Comparison of ENCODE assay signal across 9 mouse cellular contexts in the genomic region with DNA sequence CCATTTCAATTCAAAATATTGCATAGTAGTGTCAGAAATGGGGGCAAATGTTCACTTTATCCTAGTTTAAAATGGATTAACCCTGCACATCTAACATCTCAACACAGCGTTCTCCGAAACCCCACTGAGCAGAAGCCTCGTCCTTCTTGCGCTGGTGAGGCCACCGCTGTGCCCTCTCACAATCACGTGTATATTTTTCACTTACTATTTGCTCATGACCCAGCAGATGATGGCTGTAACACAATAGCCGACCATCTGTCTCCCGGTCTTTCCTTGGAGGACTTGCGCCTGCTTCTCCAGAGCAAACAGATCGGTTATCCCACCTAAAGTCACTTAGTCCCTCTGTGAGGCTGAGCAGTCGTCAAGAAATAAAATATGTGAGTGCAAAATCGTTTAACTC.
DNase-seq lines count a peak whose midpoint lies in the region; ATAC-seq and TF ChIP-seq lines count a peak whose summit lies in the region.
"Had no signal": no experiment of that assay in that cellular context is flagged by ENCODE, and none has a peak within 500 bp of the region (broad histone marks: within the 10 kb centered on the region; RNA-seq: fewer than 3 reads in every experiment).

No protein-coding gene starts in this region.

- H3K9me3 ChIP-seq in forebrain, embryonic 13.5 days (replicated peaks), result no peaks in the 10 kb centered on the region
- no peaks in the 10 kb centered on the region for H3K9me3 ChIP-seq in forebrain, postnatal 0 days (ENCODE audit: low read length)
- no peaks in the 10 kb centered on the region for H3K9me3 ChIP-seq in intestine, embryonic 16.5 days (ENCODE audit: control insufficient read depth, low read length)

- H3K9ac ChIP-seq in forebrain, embryonic 13.5 days, result no peak overlapping the region
- no peak overlapping the region for H3K9ac ChIP-seq in forebrain, postnatal 0 days
- no peak overlapping the region for H3K9ac ChIP-seq in intestine, embryonic 16.5 days (ENCODE audit: low read depth, low read length)

- 0 out of 2 replicates have a peak, but pooled peaks cover 4% of the 10 kb centered on the region for H3K36me3 ChIP-seq in forebrain, embryonic 13.5 days (ENCODE audit: poor library complexity, severe bottlenecking)
- H3K36me3 ChIP-seq in forebrain, postnatal 0 days (ENCODE audit: insufficient read depth), result no peaks in the 10 kb centered on the region; the same call in 1 of the 2 replicates
- no peaks in the 10 kb centered on the region for H3K36me3 ChIP-seq in intestine, embryonic 16.5 days (ENCODE audit: control insufficient read depth, insufficient read depth, low read length)

- ATAC-seq in forebrain, embryonic 13.5 days, result peak; percentile 25; the same call in 1 of the 2 replicates
- no peak for ATAC-seq in forebrain, postnatal 0 days
- 0 out of 2 replicates have a peak, but pooled peaks have one; percentile 31 for ATAC-seq in intestine, embryonic 16.5 days
- no peak for ATAC-seq in megakaryocyte-erythroid progenitor cell, adult 5-6 weeks (replicated peaks; ENCODE audit: low FRiP score, low TSS enrichment, poor library complexity, severe bottlenecking)

- 61% methylated on average over 12 of the region's 12 CpGs for WGBS in forebrain, embryonic 13.5 days
- 60% methylated on average over 12 of the region's 12 CpGs for WGBS in forebrain, postnatal 0 days
- WGBS in intestine, embryonic 16.5 days, result 38% methylated on average over 12 of the region's 12 CpGs

- no peak overlapping the region for H3K4me2 ChIP-seq in forebrain, embryonic 13.5 days
- H3K4me2 ChIP-seq in forebrain, postnatal 0 days (ENCODE audit: low read depth), result no peak overlapping the region
- H3K4me2 ChIP-seq in intestine, embryonic 16.5 days (ENCODE audit: low read depth, low read length), result no peak overlapping the region

- H3K4me1 ChIP-seq in forebrain, embryonic 13.5 days, result peaks cover 25% of the 10 kb centered on the region
- H3K4me1 ChIP-seq in forebrain, postnatal 0 days (ENCODE audit: insufficient read depth), result peaks cover 5% of the 10 kb centered on the region; the same call in 1 of the 2 replicates
- peaks cover 11% of the 10 kb centered on the region for H3K4me1 ChIP-seq in intestine, embryonic 16.5 days (ENCODE audit: control insufficient read depth, insufficient read depth, low read length)

- no peak for TF ChIP-seq CTCF in forebrain, postnatal 0 days (IDR thresholded peaks at IDR 0.05; ENCODE audit: low read depth)

- no peak overlapping the region for H3K4me3 ChIP-seq in forebrain, embryonic 13.5 days
- H3K4me3 ChIP-seq in forebrain, postnatal 0 days (ENCODE audit: low read depth, low read length), result no peak overlapping the region
- no peak overlapping the region for H3K4me3 ChIP-seq in intestine, embryonic 16.5 days (ENCODE audit: low read length)

- H3K27ac ChIP-seq in forebrain, embryonic 13.5 days, result no peak overlapping the region
- no peak overlapping the region for H3K27ac ChIP-seq in forebrain, postnatal 0 days (ENCODE audit: low read depth, low read length)
- H3K27ac ChIP-seq in intestine, embryonic 16.5 days (ENCODE audit: low read length), result no peak overlapping the region
- H3K27ac ChIP-seq: macrophage had no signal

- H3K27me3 ChIP-seq in forebrain, embryonic 13.5 days, result no peaks in the 10 kb centered on the region
- H3K27me3 ChIP-seq in forebrain, postnatal 0 days (ENCODE audit: insufficient read depth, low read length), result no peaks in the 10 kb centered on the region
- H3K27me3 ChIP-seq in intestine, embryonic 16.5 days (replicated peaks; ENCODE audit: control insufficient read depth, insufficient read depth, low read length), result no peaks in the 10 kb centered on the region

- no peak for DNase-seq in forebrain, postnatal 0 days
- DNase-seq in brain, adult 2 months (ENCODE audit: low read depth, low spot score), result peak; percentile 74
- DNase-seq in cerebellum, postnatal 25 days, result peak; percentile 53 to 59
- DNase-seq in layer of hippocampus, adult 8-10 months (ENCODE audit: low spot score in 2 of 2), result no peak
- no peak for DNase-seq in urinary bladder, postnatal 4 days (ENCODE audit: low spot score in 2 of 2)

Comparison
In these comparisons a context has a peak if more than half of its experiments do, and no peak if none do; other contexts are left out.
1. ATAC-seq: peak in forebrain, embryonic 13.5 days (single experiment) and intestine, embryonic 16.5 days (single experiment); none in forebrain, postnatal 0 days (single experiment) and megakaryocyte-erythroid progenitor cell, adult 5-6 weeks (single experiment).
2. DNase-seq: peak in brain, adult 2 months (single experiment) and cerebellum, postnatal 25 days (2 of 2); none in forebrain, postnatal 0 days (single experiment), layer of hippocampus, adult 8-10 months (0 of 2) and urinary bladder, postnatal 4 days (0 of 2).